Mouse (Mus musculus) midbrain, embryonic 16.5 days (tissue): ENCODE data around the gene Gpr18. TPM values are rescaled to one million over a fixed set of nuclear protein-coding genes. Genes with fewer than 3 reads are reported as not detected.

Experiments used
- ATAC-seq: fragments of 200-750 bp; cut with Nextera tagmentation; 2 replicates; pipeline ENCODE4 v1.8.0; 2017; ENCODE audit warnings: moderate TSS enrichment
- H3K27ac ChIP-seq: fragments of 300-500 bp; sonication (generic); 2 replicates; pipeline ENCODE4 v1.5.1; 2014; ENCODE audit warnings: mild to moderate bottlenecking, low read length, mixed read lengths
- H3K27me3 ChIP-seq: fragments of 300-500 bp; sonication (generic); 2 replicates; pipeline ENCODE4 v1.6.1; 2014; ENCODE audit warnings: low read depth, low read length, mixed read lengths; ENCODE audit not compliant: control insufficient read depth, insufficient read depth
- H3K36me3 ChIP-seq: fragments of 300-500 bp; sonication (generic); 2 replicates; pipeline ENCODE4 v1.6.1; 2014; ENCODE audit warnings: mild to moderate bottlenecking, low read length, moderate library complexity, mixed read lengths; ENCODE audit not compliant: control insufficient read depth, insufficient read depth
- H3K4me1 ChIP-seq: fragments of 300-500 bp; sonication (generic); 2 replicates; pipeline ENCODE4 v1.6.1; 2014; ENCODE audit warnings: mild to moderate bottlenecking, low read length, mixed read lengths; ENCODE audit not compliant: control insufficient read depth, insufficient read depth
- H3K4me2 ChIP-seq: fragments of 300-500 bp; sonication (generic); 2 replicates; pipeline ENCODE4 v1.6.1; 2014; ENCODE audit warnings: mild to moderate bottlenecking, low read length, mixed read lengths
- H3K4me3 ChIP-seq: fragments of 300-500 bp; sonication (generic); 2 replicates; pipeline ENCODE4 v1.5.1; 2014; ENCODE audit warnings: low read depth, mild to moderate bottlenecking, low read length, moderate library complexity, mixed read lengths
- H3K9ac ChIP-seq: fragments of 300-500 bp; sonication (generic); 2 replicates; pipeline ENCODE4 v1.6.1; 2014; ENCODE audit warnings: low read depth, low read length, mixed read lengths
- H3K9me3 ChIP-seq: fragments of 300-500 bp; sonication (generic); replicated peaks from 2 replicates; pipeline ENCODE4 v1.6.1; 2014; ENCODE audit warnings: mild to moderate bottlenecking, low read length, mixed read lengths; ENCODE audit not compliant: control insufficient read depth, poor library complexity, severe bottlenecking
- WGBS: fragments of 180-500 bp; shearing (Covaris S2); extraction: QIAGEN DNeasy Blood & Tissue Kit; methylation state at CpG from one replicate; pipeline ENCODE4 v1.1.7; 2014; 5-methylcytosine and 5-hydroxymethylcytosine counted together
- polyA plus RNA-seq: library from polyadenylated mRNA; unstranded; fragments of >200 nt; fragmentation: Nextera tagmentation; extraction: Ambion mirVana; gene quantifications from 2 replicates; pipeline ENCODE4 v1.2.1, GENCODE M21; 2015

Gpr18 gene
- polyA plus RNA-seq, 1 experiment from 2014 or later = 0.16 TPM

GRCm38 (mm10) chr14:121894511-121895135, 21.0 kb downstream of the Gpr18 start:
- Histone ChIP-seq H3K9ac (no peak overlapping the region), H3K27me3 (no peaks in the 10 kb centered on the region), H3K4me2 (no peak overlapping the region), H3K9me3 (no peaks in the 10 kb centered on the region), H3K36me3 (no peaks in the 10 kb centered on the region), H3K4me3 (no peak overlapping the region), H3K4me1 (no peaks in the 10 kb centered on the region), H3K27ac (no peak overlapping the region)
- no peak for ATAC-seq
- WGBS = 80% methylated on average over 5 of the region's 5 CpGs

GRCm38 (mm10) chr14:121893747-121894146, 21.8 kb downstream of the Gpr18 start:
- H3K4me1 ChIP-seq = no peaks in the 10 kb centered on the region
- no peak overlapping the region for H3K4me2 ChIP-seq
- H3K9ac ChIP-seq = no peak overlapping the region
- no peaks in the 10 kb centered on the region for H3K36me3 ChIP-seq
- WGBS = 93% methylated on average over 6 of the region's 6 CpGs
- H3K9me3 ChIP-seq = no peaks in the 10 kb centered on the region
- no peak for ATAC-seq
- H3K4me3 ChIP-seq = no peak overlapping the region
- no peak overlapping the region for H3K27ac ChIP-seq
- no peaks in the 10 kb centered on the region for H3K27me3 ChIP-seq

- no peak overlapping the region for H3K4me3 ChIP-seq
- no peak overlapping the region for H3K27ac ChIP-seq
- H3K9me3 ChIP-seq = no peaks in the 10 kb centered on the region
- 78% methylated on average over 6 of the region's 6 CpGs for WGBS
- H3K36me3 ChIP-seq = no peaks in the 10 kb centered on the region
- H3K9ac ChIP-seq = no peak overlapping the region
- no peak overlapping the region for H3K4me2 ChIP-seq
- no peaks in the 10 kb centered on the region for H3K27me3 ChIP-seq
- H3K4me1 ChIP-seq = peaks cover 16% of the 10 kb centered on the region
- no peak for ATAC-seq
Measured at GRCm38 (mm10) chr14:121884150-121884797, 31.3 kb downstream of the Gpr18 start.

- no peak overlapping the region for H3K4me3 ChIP-seq
- no peaks in the 10 kb centered on the region for H3K9me3 ChIP-seq
- H3K9ac ChIP-seq = no peak overlapping the region
- no peak overlapping the region for H3K27ac ChIP-seq
- no peak overlapping the region for H3K4me2 ChIP-seq
- ATAC-seq = no peak
- H3K27me3 ChIP-seq = no peaks in the 10 kb centered on the region
- 89% methylated on average over 7 of the region's 7 CpGs for WGBS
- H3K36me3 ChIP-seq = no peaks in the 10 kb centered on the region
- H3K4me1 ChIP-seq = peaks cover 19% of the 10 kb centered on the region
Measured at GRCm38 (mm10) chr14:121881211-121881610, 34.4 kb downstream of the Gpr18 start.

GRCm38 (mm10) chr14:121879266-121879840, 36.2 kb downstream of the Gpr18 start:
- no peak overlapping the region for H3K27ac ChIP-seq
- H3K4me1 ChIP-seq = peaks cover 19% of the 10 kb centered on the region
- H3K9ac ChIP-seq = peak overlapping the region; percentile 85
- H3K9me3 ChIP-seq = no peaks in the 10 kb centered on the region
- no peaks in the 10 kb centered on the region for H3K36me3 ChIP-seq
- peak overlapping the region; percentile 66 for H3K4me3 ChIP-seq
- peak overlapping the region; percentile 72 for H3K4me2 ChIP-seq
- ATAC-seq = no peak
- 23% methylated on average over 16 of the region's 16 CpGs for WGBS
- H3K27me3 ChIP-seq = no peaks in the 10 kb centered on the region

- no peaks in the 10 kb centered on the region for H3K27me3 ChIP-seq
- WGBS = 0% methylated on average over 27 of the region's 27 CpGs
- H3K4me2 ChIP-seq = peak overlapping the region; percentile 72
- no peaks in the 10 kb centered on the region for H3K36me3 ChIP-seq
- no peaks in the 10 kb centered on the region for H3K9me3 ChIP-seq
- peaks cover 19% of the 10 kb centered on the region for H3K4me1 ChIP-seq
- H3K4me3 ChIP-seq = peak overlapping the region; percentile 66
- peak overlapping the region; percentile 87 for H3K27ac ChIP-seq
- no peak for ATAC-seq
- H3K9ac ChIP-seq = peak overlapping the region; percentile 85
Measured at GRCm38 (mm10) chr14:121878859-121879206, 36.7 kb downstream of the Gpr18 start.

- ATAC-seq = peak; percentile 99
- Histone ChIP-seq H3K9me3 (no peaks in the 10 kb centered on the region), H3K27me3 (no peaks in the 10 kb centered on the region), H3K36me3 (no peaks in the 10 kb centered on the region), H3K4me2 (peak within 1 kb of the TSS; percentile 72), H3K27ac (peak within 1 kb of the TSS; percentile 87), H3K9ac (peak within 1 kb of the TSS; percentile 85), H3K4me3 (peak within 1 kb of the TSS; percentile 66), H3K4me1 (peaks cover 19% of the 10 kb centered on the region)
- WGBS = under 1% methylated on average over 61 of the region's 61 CpGs
Measured at GRCm38 (mm10) chr14:121878176-121878858, 37.3 kb downstream of the Gpr18 start, which contains the start of gene Ubac2. TSS of gene Ubac2 (plus strand) at chr14:121878620.

GRCm38 (mm10) chr14:121877640-121878039, 37.9 kb downstream of the Gpr18 start:
- H3K4me2 ChIP-seq = peak overlapping the region; percentile 68
- ATAC-seq = no peak
- no peak overlapping the region for H3K27ac ChIP-seq
- H3K9me3 ChIP-seq = no peaks in the 10 kb centered on the region
- peak overlapping the region; percentile 74 for H3K9ac ChIP-seq
- H3K4me3 ChIP-seq = peak overlapping the region; percentile 66
- WGBS = 36% methylated on average over 8 of the region's 8 CpGs
- no peaks in the 10 kb centered on the region for H3K36me3 ChIP-seq
- H3K27me3 ChIP-seq = no peaks in the 10 kb centered on the region
- H3K4me1 ChIP-seq = peaks cover 19% of the 10 kb centered on the region

- no peak for ATAC-seq
- H3K9me3 ChIP-seq = no peaks in the 10 kb centered on the region
- H3K4me3 ChIP-seq = no peak overlapping the region
- no peaks in the 10 kb centered on the region for H3K27me3 ChIP-seq
- H3K9ac ChIP-seq = no peak overlapping the region
- 90% methylated on average over 2 of the region's 2 CpGs for WGBS
- no peak overlapping the region for H3K27ac ChIP-seq
- H3K4me2 ChIP-seq = no peak overlapping the region
- no peaks in the 10 kb centered on the region for H3K36me3 ChIP-seq
- peaks cover 17% of the 10 kb centered on the region for H3K4me1 ChIP-seq
Measured at GRCm38 (mm10) chr14:121876860-121877259, 38.7 kb downstream of the Gpr18 start.
